Mouse (Mus musculus): Measurements from ENCODE around the gene Hmgn1. TPM values are rescaled to one million over a fixed set of nuclear protein-coding genes. Genes with fewer than 3 reads are reported as not detected.
"Not testable (repeated sequence)": the region's sequence is repeated elsewhere in the genome, so short reads cannot be mapped to it uniquely, and the experiment has no call there.

Gene Hmgn1
- total and polyA plus RNA-seq, 2 experiments from 2014 or later = 56.7 to 159 TPM

GRCm38 (mm10) chr16:96148834-96149233 is 21.3 kb upstream of the Hmgn1 start:
- H3K9me3 ChIP-seq (replicated peaks; ENCODE audit: control insufficient read depth, low read length) = no peaks in the 10 kb centered on the region
- TF ChIP-seq EP300 (IDR thresholded peaks at IDR 0.05; ENCODE audit: low read depth) (no peak), CTCF (IDR thresholded peaks at IDR 0.05; ENCODE audit: low read depth) (no peak)
- H3K4me3 ChIP-seq (ENCODE audit: low read depth, low read length) = no peak overlapping the region
- H3K4me2 ChIP-seq (ENCODE audit: low read depth, low read length) = no peak overlapping the region
- peaks cover 15% of the 10 kb centered on the region; the same call in 1 of the 2 replicates for H3K4me1 ChIP-seq (ENCODE audit: control insufficient read depth, insufficient read depth)
- H3K27ac ChIP-seq (ENCODE audit: low read depth) = peak overlapping the region; percentile 62
- 28% methylated on average over 6 of the region's 6 CpGs for WGBS
- H3K27me3 ChIP-seq (ENCODE audit: control insufficient read depth, insufficient read depth, low read length) = no peaks in the 10 kb centered on the region
- DNase-seq (ENCODE audit: low spot score) (no peak), ATAC-seq (ENCODE audit: insufficient read depth, low read depth) (no peak)
- no peak overlapping the region for H3K9ac ChIP-seq (replicated peaks; ENCODE audit: low read depth, low read length)
- 0 out of 2 replicates have a peak, but pooled peaks cover 6% of the 10 kb centered on the region for H3K36me3 ChIP-seq (replicated peaks; ENCODE audit: control insufficient read depth, insufficient read depth, low read length)

- Histone ChIP-seq H3K4me1 (ENCODE audit: control insufficient read depth, insufficient read depth) (peaks cover 15% of the 10 kb centered on the region; the same call in 1 of the 2 replicates), H3K27ac (ENCODE audit: low read depth) (no peak overlapping the region), H3K36me3 (replicated peaks; ENCODE audit: control insufficient read depth, insufficient read depth, low read length) (no peaks in the 10 kb centered on the region), H3K9ac (replicated peaks; ENCODE audit: low read depth, low read length) (peak overlapping the region; percentile 61), H3K4me2 (ENCODE audit: low read depth, low read length) (peak overlapping the region; percentile 94), H3K27me3 (ENCODE audit: control insufficient read depth, insufficient read depth, low read length) (no peaks in the 10 kb centered on the region), H3K9me3 (replicated peaks; ENCODE audit: control insufficient read depth, low read length) (no peaks in the 10 kb centered on the region), H3K4me3 (ENCODE audit: low read depth, low read length) (peak overlapping the region; percentile 67)
- WGBS = under 1% methylated on average over 5 of the region's 5 CpGs
- TF ChIP-seq CTCF (IDR thresholded peaks at IDR 0.05; ENCODE audit: low read depth) (no peak), EP300 (IDR thresholded peaks at IDR 0.05; ENCODE audit: low read depth) (no peak)
- ATAC-seq (ENCODE audit: insufficient read depth, low read depth) (no peak), DNase-seq (ENCODE audit: low spot score) (no peak)
These were observed 18.3 kb upstream of the Hmgn1 start for GRCm38 (mm10) chr16:96145814-96146213.

- H3K4me2 ChIP-seq (ENCODE audit: low read depth, low read length) = peak within 1 kb of the TSS; percentile 94
- TF ChIP-seq CTCF (IDR thresholded peaks at IDR 0.05; ENCODE audit: low read depth) (peak; percentile 97), EP300 (IDR thresholded peaks at IDR 0.05; ENCODE audit: low read depth) (no peak)
- ATAC-seq (ENCODE audit: insufficient read depth, low read depth) (peak; percentile 99), DNase-seq (ENCODE audit: low spot score) (peak; percentile 99)
- peak within 1 kb of the TSS; percentile 67 for H3K4me3 ChIP-seq (ENCODE audit: low read depth, low read length)
- H3K4me1 ChIP-seq (ENCODE audit: control insufficient read depth, insufficient read depth) = peaks cover 15% of the 10 kb centered on the region; the same call in 1 of the 2 replicates
- no peaks in the 10 kb centered on the region for H3K27me3 ChIP-seq (ENCODE audit: control insufficient read depth, insufficient read depth, low read length)
- H3K9ac ChIP-seq (replicated peaks; ENCODE audit: low read depth, low read length) = peak within 1 kb of the TSS; percentile 61
- under 1% methylated on average over 67 of the region's 68 CpGs for WGBS
- H3K27ac ChIP-seq (ENCODE audit: low read depth) = peak within 1 kb of the TSS; percentile 2; the same call in 1 of the 2 replicates
- no peaks in the 10 kb centered on the region for H3K9me3 ChIP-seq (replicated peaks; ENCODE audit: control insufficient read depth, low read length)
- no peaks in the 10 kb centered on the region for H3K36me3 ChIP-seq (replicated peaks; ENCODE audit: control insufficient read depth, insufficient read depth, low read length)
These were observed 17.7 kb upstream of the Hmgn1 start, which contains the start of gene Wrb for GRCm38 (mm10) chr16:96145110-96145800. Gene Wrb, plus strand, starts transcription at chr16:96145407.

- H3K9ac ChIP-seq (replicated peaks; ENCODE audit: low read depth, low read length); DNase-seq (ENCODE audit: low spot score); H3K9me3 ChIP-seq (replicated peaks; ENCODE audit: control insufficient read depth, low read length); H3K27me3 ChIP-seq (ENCODE audit: control insufficient read depth, insufficient read depth, low read length); H3K36me3 ChIP-seq (replicated peaks; ENCODE audit: control insufficient read depth, insufficient read depth, low read length); H3K27ac ChIP-seq (ENCODE audit: low read depth): not testable (repeated sequence)
- H3K4me1 ChIP-seq (ENCODE audit: control insufficient read depth, insufficient read depth) = peaks cover 15% of the 10 kb centered on the region; the same call in 1 of the 2 replicates
- ATAC-seq (ENCODE audit: insufficient read depth, low read depth) = peak; percentile 20
- peak overlapping the region; percentile 67; the same call in 1 of the 2 replicates for H3K4me3 ChIP-seq (ENCODE audit: low read depth, low read length)
- H3K4me2 ChIP-seq (ENCODE audit: low read depth, low read length) = peak overlapping the region; percentile 28; the same call in 1 of the 2 replicates
- 26% methylated on average over 6 of the region's 6 CpGs for WGBS
These were observed 17.2 kb upstream of the Hmgn1 start for GRCm38 (mm10) chr16:96144748-96145109.

- H3K27me3 ChIP-seq (ENCODE audit: control insufficient read depth, insufficient read depth, low read length) = no peaks in the 10 kb centered on the region
- H3K9me3 ChIP-seq (replicated peaks; ENCODE audit: control insufficient read depth, low read length) = no peaks in the 10 kb centered on the region
- 3% methylated on average over 9 of the region's 9 CpGs for WGBS
- peak overlapping the region; percentile 84 for H3K9ac ChIP-seq (replicated peaks; ENCODE audit: low read depth, low read length)
- peaks cover 25% of the 10 kb centered on the region for H3K36me3 ChIP-seq (replicated peaks; ENCODE audit: control insufficient read depth, insufficient read depth, low read length)
- H3K4me3 ChIP-seq (ENCODE audit: low read depth, low read length) = peak overlapping the region; percentile 69
- H3K27ac ChIP-seq (ENCODE audit: low read depth) = peak overlapping the region; percentile 98
- ATAC-seq (ENCODE audit: insufficient read depth, low read depth) (no peak), DNase-seq (ENCODE audit: low spot score) (no peak)
- no peak for TF ChIP-seq EP300 (IDR thresholded peaks at IDR 0.05; ENCODE audit: low read depth)
- H3K4me2 ChIP-seq (ENCODE audit: low read depth, low read length) = peak overlapping the region; percentile 84
- peaks cover 20% of the 10 kb centered on the region for H3K4me1 ChIP-seq (ENCODE audit: control insufficient read depth, insufficient read depth)
These were observed 937 bp upstream of the Hmgn1 start for GRCm38 (mm10) chr16:96128466-96128865.

- TF ChIP-seq CTCF (IDR thresholded peaks at IDR 0.05; ENCODE audit: low read depth) (no peak), EP300 (IDR thresholded peaks at IDR 0.05; ENCODE audit: low read depth) (no peak; the same call in 1 of the 2 replicates)
- H3K4me1 ChIP-seq (ENCODE audit: control insufficient read depth, insufficient read depth) = peaks cover 20% of the 10 kb centered on the region
- H3K27ac ChIP-seq (ENCODE audit: low read depth) = peak overlapping the region; percentile 98
- peak; percentile 24 for DNase-seq (ENCODE audit: low spot score)
- H3K4me3 ChIP-seq (ENCODE audit: low read depth, low read length) = peak overlapping the region; percentile 69
- peaks cover 37% of the 10 kb centered on the region for H3K36me3 ChIP-seq (replicated peaks; ENCODE audit: control insufficient read depth, insufficient read depth, low read length)
- WGBS = under 1% methylated on average over 42 of the region's 52 CpGs
- no peaks in the 10 kb centered on the region for H3K27me3 ChIP-seq (ENCODE audit: control insufficient read depth, insufficient read depth, low read length)
- H3K9ac ChIP-seq (replicated peaks; ENCODE audit: low read depth, low read length) = peak overlapping the region; percentile 84
- peak; percentile 16 for ATAC-seq (ENCODE audit: insufficient read depth, low read depth)
- no peaks in the 10 kb centered on the region for H3K9me3 ChIP-seq (replicated peaks; ENCODE audit: control insufficient read depth, low read length)
- peak overlapping the region; percentile 84 for H3K4me2 ChIP-seq (ENCODE audit: low read depth, low read length)
These were observed 257 bp downstream of the Hmgn1 start for GRCm38 (mm10) chr16:96127288-96127656.
